Mouse (Mus musculus): ENCODE data around the gene Abca7. TPM values are rescaled to one million over a fixed set of nuclear protein-coding genes. Genes with fewer than 3 reads are reported as not detected.

Gene Abca7
- polyA plus RNA-seq, 2 experiments: 2.4 to 6.2 TPM

GRCm38 (mm10) chr10:80050244-80050643, 54.0 kb downstream of the Abca7 start:
- peaks cover 12% of the 10 kb centered on the region for H3K4me1 ChIP-seq (ENCODE audit: control insufficient read depth, insufficient read depth, low read length)
- H3K4me3 ChIP-seq (replicated peaks; ENCODE audit: low read length): no peak overlapping the region
- no peaks in the 10 kb centered on the region for H3K27me3 ChIP-seq (ENCODE audit: control insufficient read depth, insufficient read depth, low read length)
- WGBS: 34% methylated on average over 6 of the region's 6 CpGs
- DNase-seq (ENCODE audit: low spot score) (no peak), ATAC-seq (ENCODE audit: low FRiP score, low read depth) (no peak)
- no peak for TF ChIP-seq POLR2A (IDR thresholded peaks at IDR 0.05; ENCODE audit: borderline replicate concordance, extremely low read depth, insufficient read depth, insufficient read length)
- H3K9me3 ChIP-seq (ENCODE audit: control insufficient read depth, low read length): no peaks in the 10 kb centered on the region
- no peak overlapping the region for H3K27ac ChIP-seq (replicated peaks; ENCODE audit: low read depth, low read length)
- H3K36me3 ChIP-seq (ENCODE audit: control insufficient read depth, insufficient read depth, low read length): peaks cover 2% of the 10 kb centered on the region; the same call in 1 of the 2 replicates
- no peak overlapping the region for H3K9ac ChIP-seq (ENCODE audit: low read depth, low read length, severe bottlenecking)
- no peak overlapping the region for H3K4me2 ChIP-seq (replicated peaks; ENCODE audit: low read depth, low read length, severe bottlenecking)

GRCm38 (mm10) chr10:80050885-80051617, 54.8 kb downstream of the Abca7 start:
- Histone ChIP-seq H3K27me3 (ENCODE audit: control insufficient read depth, insufficient read depth, low read length) (no peaks in the 10 kb centered on the region), H3K4me2 (replicated peaks; ENCODE audit: low read depth, low read length, severe bottlenecking) (no peak overlapping the region), H3K36me3 (ENCODE audit: control insufficient read depth, insufficient read depth, low read length) (peaks cover 10% of the 10 kb centered on the region), H3K4me1 (ENCODE audit: control insufficient read depth, insufficient read depth, low read length) (peaks cover 16% of the 10 kb centered on the region), H3K27ac (replicated peaks; ENCODE audit: low read depth, low read length) (no peak overlapping the region), H3K9ac (ENCODE audit: low read depth, low read length, severe bottlenecking) (no peak overlapping the region), H3K4me3 (replicated peaks; ENCODE audit: low read length) (no peak overlapping the region), H3K9me3 (ENCODE audit: control insufficient read depth, low read length) (no peaks in the 10 kb centered on the region)
- WGBS: 36% methylated on average over 15 of the region's 15 CpGs
- no peak for TF ChIP-seq POLR2A (IDR thresholded peaks at IDR 0.05; ENCODE audit: borderline replicate concordance, extremely low read depth, insufficient read depth, insufficient read length)
- ATAC-seq (ENCODE audit: low FRiP score, low read depth): no peak
- no peak for DNase-seq (ENCODE audit: low spot score)

- no peak for TF ChIP-seq POLR2A (IDR thresholded peaks at IDR 0.05; ENCODE audit: borderline replicate concordance, extremely low read depth, insufficient read depth, insufficient read length)
- peaks cover 16% of the 10 kb centered on the region for H3K4me1 ChIP-seq (ENCODE audit: control insufficient read depth, insufficient read depth, low read length)
- H3K36me3 ChIP-seq (ENCODE audit: control insufficient read depth, insufficient read depth, low read length): peaks cover 15% of the 10 kb centered on the region
- H3K9ac ChIP-seq (ENCODE audit: low read depth, low read length, severe bottlenecking): no peak overlapping the region
- no peak overlapping the region for H3K4me3 ChIP-seq (replicated peaks; ENCODE audit: low read length)
- H3K27ac ChIP-seq (replicated peaks; ENCODE audit: low read depth, low read length): 0 out of 2 replicates have a peak overlapping the region, but pooled peaks have one; percentile 2
- H3K9me3 ChIP-seq (ENCODE audit: control insufficient read depth, low read length): no peaks in the 10 kb centered on the region
- 40% methylated on average over 8 of the region's 14 CpGs for WGBS
- no peak overlapping the region for H3K4me2 ChIP-seq (replicated peaks; ENCODE audit: low read depth, low read length, severe bottlenecking)
- DNase-seq (ENCODE audit: low spot score): no peak
- no peak for ATAC-seq (ENCODE audit: low FRiP score, low read depth)
- no peaks in the 10 kb centered on the region for H3K27me3 ChIP-seq (ENCODE audit: control insufficient read depth, insufficient read depth, low read length)
These were observed 55.5 kb downstream of the Abca7 start for GRCm38 (mm10) chr10:80051618-80052373.

GRCm38 (mm10) chr10:80052374-80052764, 56.1 kb downstream of the Abca7 start:
- H3K36me3 ChIP-seq (ENCODE audit: control insufficient read depth, insufficient read depth, low read length): peaks cover 21% of the 10 kb centered on the region
- H3K4me3 ChIP-seq (replicated peaks; ENCODE audit: low read length): no peak overlapping the region
- H3K27me3 ChIP-seq (ENCODE audit: control insufficient read depth, insufficient read depth, low read length): no peaks in the 10 kb centered on the region
- H3K4me2 ChIP-seq (replicated peaks; ENCODE audit: low read depth, low read length, severe bottlenecking): no peak overlapping the region
- DNase-seq (ENCODE audit: low spot score) (no peak), ATAC-seq (ENCODE audit: low FRiP score, low read depth) (no peak)
- peaks cover 16% of the 10 kb centered on the region for H3K4me1 ChIP-seq (ENCODE audit: control insufficient read depth, insufficient read depth, low read length)
- H3K27ac ChIP-seq (replicated peaks; ENCODE audit: low read depth, low read length): no peak overlapping the region
- TF ChIP-seq POLR2A (IDR thresholded peaks at IDR 0.05; ENCODE audit: borderline replicate concordance, extremely low read depth, insufficient read depth, insufficient read length): no peak
- no peaks in the 10 kb centered on the region for H3K9me3 ChIP-seq (ENCODE audit: control insufficient read depth, low read length)
- 85% methylated on average over 5 of the region's 5 CpGs for WGBS
- no peak overlapping the region for H3K9ac ChIP-seq (ENCODE audit: low read depth, low read length, severe bottlenecking)

DNA sequence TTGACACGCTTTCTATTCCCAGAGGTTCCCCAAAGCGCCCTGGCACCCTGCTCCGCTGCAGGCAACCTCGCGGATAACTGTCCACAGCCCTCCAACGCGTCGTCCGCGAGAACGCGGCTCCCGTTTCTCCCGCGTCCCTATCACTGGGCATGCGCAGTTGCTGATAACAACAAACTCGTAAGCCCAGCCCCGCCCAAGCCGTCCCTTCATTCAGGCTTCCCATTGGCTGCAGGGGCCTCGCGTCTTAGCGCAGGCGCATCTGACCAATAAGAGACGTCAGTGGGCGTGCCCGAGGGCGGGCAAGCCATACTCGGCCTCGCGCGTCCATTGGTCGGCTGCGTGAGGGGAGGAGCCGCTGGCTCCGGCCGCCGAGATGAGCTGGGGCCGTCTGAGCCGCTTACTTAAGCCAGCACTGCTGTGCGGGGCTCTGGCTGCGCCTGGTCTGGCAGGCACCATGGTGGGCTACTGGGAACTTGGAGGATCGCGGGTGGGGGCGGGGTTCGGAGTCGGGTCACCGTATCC, 57.0 kb downstream of the Abca7 start:
- H3K27me3 ChIP-seq (ENCODE audit: control insufficient read depth, insufficient read depth, low read length): no peaks in the 10 kb centered on the region
- peaks cover 31% of the 10 kb centered on the region for H3K36me3 ChIP-seq (ENCODE audit: control insufficient read depth, insufficient read depth, low read length)
- whole genome bisulfite sequencing: under 1% methylated on average over 47 of the region's 47 CpGs
- H3K4me1 ChIP-seq (ENCODE audit: control insufficient read depth, insufficient read depth, low read length): peaks cover 16% of the 10 kb centered on the region
- peak overlapping the region; percentile 95 for H3K27ac ChIP-seq (replicated peaks; ENCODE audit: low read depth, low read length)
- H3K9ac ChIP-seq (ENCODE audit: low read depth, low read length, severe bottlenecking): peak overlapping the region; percentile 88
- DNase-seq (ENCODE audit: low spot score) (peak; percentile 100), ATAC-seq (ENCODE audit: low FRiP score, low read depth) (peak; percentile 96)
- TF ChIP-seq POLR2A (IDR thresholded peaks at IDR 0.05; ENCODE audit: borderline replicate concordance, extremely low read depth, insufficient read depth, insufficient read length): peak; percentile 92; the same call in 1 of the 2 replicates
- no peaks in the 10 kb centered on the region for H3K9me3 ChIP-seq (ENCODE audit: control insufficient read depth, low read length)
- peak overlapping the region; percentile 81 for H3K4me2 ChIP-seq (replicated peaks; ENCODE audit: low read depth, low read length, severe bottlenecking)
- H3K4me3 ChIP-seq (replicated peaks; ENCODE audit: low read length): peak overlapping the region; percentile 91
